Mouse (Mus musculus) kidney, adult 2 months (tissue): ENCODE data around the gene 4933428G20Rik.

Experiments
- CTCF ChIP-seq: fragments of 200-500 bp; conservative IDR thresholded peaks from 2 replicates; pipeline ENCODE4 v1.5.1; 2011; ENCODE audit warnings: low read depth, mild to moderate bottlenecking, control low read depth, low read length, moderate library complexity, mixed read lengths; ENCODE audit not compliant: insufficient read depth, insufficient read length
- POLR2A ChIP-seq: fragments of 200-500 bp; IDR thresholded peaks from one replicate; pipeline ENCODE4 v1.6.1; 2011; ENCODE audit warnings: low read depth, low read length, control low read depth

- TF ChIP-seq CTCF (no peak), POLR2A (no peak)
Measured at GRCm38 (mm10) chr11:97525313-97525712, 25.2 kb upstream of the 4933428G20Rik start.
